Comparison of ENCODE assay signal across 23 mouse cellular contexts in the genomic region with DNA sequence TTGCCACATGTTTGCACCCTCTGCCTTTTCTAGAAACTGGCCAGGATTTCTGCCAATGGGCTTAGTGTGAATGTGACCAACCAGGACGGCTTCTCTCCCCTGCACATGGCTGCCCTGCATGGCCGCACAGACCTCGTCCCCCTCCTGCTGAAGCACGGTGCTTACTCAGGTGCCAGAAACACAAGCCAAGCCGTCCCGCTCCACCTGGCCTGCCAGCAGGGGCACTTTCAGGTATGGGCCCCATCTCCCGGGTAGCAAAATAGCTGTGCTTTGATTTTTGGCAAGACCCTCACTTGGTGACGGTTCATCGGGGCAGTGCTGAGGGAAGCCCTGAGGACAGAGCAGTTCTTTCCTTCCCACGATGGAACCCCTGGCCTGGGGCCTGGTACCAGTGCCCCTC. TPM values are rescaled to one million over a fixed set of nuclear protein-coding genes. Genes with fewer than 3 reads are reported as not detected.
DNase-seq lines count a peak whose midpoint lies in the region; ATAC-seq and TF ChIP-seq lines count a peak whose summit lies in the region.
"Had no signal": no experiment of that assay in that cellular context is flagged by ENCODE, and none has a peak within 500 bp of the region (broad histone marks: within the 10 kb centered on the region; RNA-seq: fewer than 3 reads in every experiment).

No protein-coding gene starts in this region.

- H3K36me3 ChIP-seq in embryonic facial prominence, embryonic 13.5 days = peaks cover 93% of the 10 kb centered on the region
- peaks cover 93% of the 10 kb centered on the region for H3K36me3 ChIP-seq in embryonic facial prominence, embryonic 10.5 days (replicated peaks)
- peaks cover 46% of the 10 kb centered on the region for H3K36me3 ChIP-seq in stomach, embryonic 15.5 days
- H3K36me3 ChIP-seq in stomach, postnatal 0 days (ENCODE audit: control insufficient read depth, insufficient read depth, low read length) = peaks cover 31% of the 10 kb centered on the region
- H3K36me3 ChIP-seq in hindbrain, embryonic 14.5 days (replicated peaks; ENCODE audit: control insufficient read depth, insufficient read depth) = peaks cover 71% of the 10 kb centered on the region
- peaks cover 60% of the 10 kb centered on the region for H3K36me3 ChIP-seq in intestine, postnatal 0 days (ENCODE audit: control insufficient read depth, insufficient read depth)

- TF ChIP-seq CTCF in stomach, postnatal 0 days (IDR thresholded peaks at IDR 0.05; ENCODE audit: low read depth) = no peak
- no peak for TF ChIP-seq CTCF in intestine, postnatal 0 days (IDR thresholded peaks at IDR 0.05; ENCODE audit: low read depth)

- TF ChIP-seq EP300 in stomach, postnatal 0 days (optimal IDR thresholded peaks at IDR 0.05) = no peak

- H3K4me2 ChIP-seq in embryonic facial prominence, embryonic 13.5 days = no peak overlapping the region
- no peak overlapping the region for H3K4me2 ChIP-seq in stomach, embryonic 15.5 days
- no peak overlapping the region for H3K4me2 ChIP-seq in stomach, postnatal 0 days (replicated peaks; ENCODE audit: low read depth)
- no peak overlapping the region for H3K4me2 ChIP-seq in hindbrain, embryonic 14.5 days (replicated peaks)
- no peak overlapping the region for H3K4me2 ChIP-seq in intestine, postnatal 0 days (replicated peaks; ENCODE audit: low read depth)
- H3K4me2 ChIP-seq: embryonic facial prominence, embryonic 12.5 days; forebrain, embryonic 12.5 days; hindbrain, embryonic 13.5 days; intestine, embryonic 15.5 days had no signal

- H3K27me3 ChIP-seq in embryonic facial prominence, embryonic 13.5 days = no peaks in the 10 kb centered on the region
- H3K27me3 ChIP-seq in embryonic facial prominence, embryonic 10.5 days (replicated peaks; ENCODE audit: low read depth, poor library complexity, severe bottlenecking) = no peaks in the 10 kb centered on the region
- H3K27me3 ChIP-seq in stomach, embryonic 15.5 days (replicated peaks) = no peaks in the 10 kb centered on the region
- H3K27me3 ChIP-seq in stomach, postnatal 0 days (ENCODE audit: control insufficient read depth, insufficient read depth, low read length) = no peaks in the 10 kb centered on the region
- H3K27me3 ChIP-seq in hindbrain, embryonic 14.5 days (ENCODE audit: control insufficient read depth, insufficient read depth, low read length) = no peaks in the 10 kb centered on the region
- H3K27me3 ChIP-seq in intestine, postnatal 0 days (replicated peaks; ENCODE audit: control insufficient read depth, insufficient read depth, low read length) = no peaks in the 10 kb centered on the region
- H3K27me3 ChIP-seq: CH12.LX; embryonic facial prominence, embryonic 12.5 days; forebrain, embryonic 12.5 days; hindbrain, embryonic 13.5 days; intestine, embryonic 15.5 days; Patski had no signal

- ATAC-seq in embryonic facial prominence, embryonic 13.5 days (ENCODE audit: insufficient number of reproducible peaks, insufficient read depth, low FRiP score, low TSS enrichment, low read depth) = no peak
- 0 out of 2 replicates have a peak, but pooled peaks have one; percentile 14 for ATAC-seq in stomach, embryonic 15.5 days (ENCODE audit: insufficient read depth, low FRiP score, low read depth)
- no peak for ATAC-seq in stomach, postnatal 0 days (ENCODE audit: low FRiP score, low TSS enrichment)
- ATAC-seq in hindbrain, embryonic 14.5 days (ENCODE audit: low FRiP score) = no peak
- ATAC-seq in intestine, postnatal 0 days = no peak
- ATAC-seq: activated CD4-positive, CD25-positive, alpha-beta regulatory T cell, adult 4 months; forebrain, embryonic 16.5 days; intestine, embryonic 15.5 days; Patski had no signal

- H3K27ac ChIP-seq in embryonic facial prominence, embryonic 13.5 days = no peak overlapping the region
- no peak overlapping the region for H3K27ac ChIP-seq in embryonic facial prominence, embryonic 10.5 days (replicated peaks)
- no peak overlapping the region for H3K27ac ChIP-seq in stomach, embryonic 15.5 days
- no peak overlapping the region for H3K27ac ChIP-seq in stomach, postnatal 0 days (replicated peaks)
- H3K27ac ChIP-seq in hindbrain, embryonic 14.5 days = no peak overlapping the region
- no peak overlapping the region for H3K27ac ChIP-seq in intestine, postnatal 0 days (ENCODE audit: low read depth, low read length)
- H3K27ac ChIP-seq: embryonic facial prominence, embryonic 12.5 days; forebrain, embryonic 12.5 days; heart, embryonic 10.5 days; hindbrain, embryonic 13.5 days; intestine, embryonic 15.5 days had no signal

- 89% methylated on average over 10 of the region's 10 CpGs for WGBS in embryonic facial prominence, embryonic 13.5 days
- WGBS in embryonic facial prominence, embryonic 10.5 days = 93% methylated on average over 10 of the region's 10 CpGs
- WGBS in stomach, embryonic 15.5 days = 91% methylated on average over 10 of the region's 10 CpGs
- WGBS in stomach, postnatal 0 days = 95% methylated on average over 10 of the region's 10 CpGs
- WGBS in hindbrain, embryonic 14.5 days = 93% methylated on average over 10 of the region's 10 CpGs
- WGBS in intestine, postnatal 0 days = 95% methylated on average over 10 of the region's 10 CpGs

- no peak overlapping the region for H3K4me3 ChIP-seq in embryonic facial prominence, embryonic 13.5 days
- no peak overlapping the region for H3K4me3 ChIP-seq in embryonic facial prominence, embryonic 10.5 days
- no peak overlapping the region for H3K4me3 ChIP-seq in stomach, embryonic 15.5 days (replicated peaks)
- no peak overlapping the region for H3K4me3 ChIP-seq in stomach, postnatal 0 days (ENCODE audit: low read depth, low read length)
- H3K4me3 ChIP-seq in hindbrain, embryonic 14.5 days (replicated peaks; ENCODE audit: low read length) = no peak overlapping the region
- no peak overlapping the region for H3K4me3 ChIP-seq in intestine, postnatal 0 days (ENCODE audit: low read depth, low read length)
- H3K4me3 ChIP-seq: embryonic facial prominence, embryonic 12.5 days; forebrain, embryonic 12.5 days; heart, embryonic 10.5 days; hindbrain, embryonic 13.5 days; intestine, embryonic 15.5 days had no signal

- no peaks in the 10 kb centered on the region for H3K4me1 ChIP-seq in embryonic facial prominence, embryonic 13.5 days
- no peaks in the 10 kb centered on the region for H3K4me1 ChIP-seq in embryonic facial prominence, embryonic 10.5 days
- H3K4me1 ChIP-seq in stomach, embryonic 15.5 days = no peaks in the 10 kb centered on the region
- no peaks in the 10 kb centered on the region for H3K4me1 ChIP-seq in stomach, postnatal 0 days (replicated peaks; ENCODE audit: control insufficient read depth, insufficient read depth)
- no peaks in the 10 kb centered on the region for H3K4me1 ChIP-seq in hindbrain, embryonic 14.5 days (replicated peaks; ENCODE audit: control insufficient read depth, insufficient read depth, low read length)
- no peaks in the 10 kb centered on the region for H3K4me1 ChIP-seq in intestine, postnatal 0 days (replicated peaks; ENCODE audit: control insufficient read depth, insufficient read depth, low read length)
- H3K4me1 ChIP-seq: embryonic facial prominence, embryonic 12.5 days; forebrain, embryonic 12.5 days; heart, embryonic 10.5 days; hindbrain, embryonic 13.5 days; intestine, embryonic 15.5 days had no signal

- H3K9me3 ChIP-seq in embryonic facial prominence, embryonic 13.5 days = no peaks in the 10 kb centered on the region
- H3K9me3 ChIP-seq in embryonic facial prominence, embryonic 10.5 days = no peaks in the 10 kb centered on the region
- H3K9me3 ChIP-seq in stomach, embryonic 15.5 days = no peaks in the 10 kb centered on the region
- H3K9me3 ChIP-seq in stomach, postnatal 0 days (ENCODE audit: control insufficient read depth, low read length) = no peaks in the 10 kb centered on the region
- H3K9me3 ChIP-seq in hindbrain, embryonic 14.5 days (ENCODE audit: control insufficient read depth, low read length) = no peaks in the 10 kb centered on the region
- H3K9me3 ChIP-seq in intestine, postnatal 0 days (ENCODE audit: control insufficient read depth) = no peaks in the 10 kb centered on the region
- H3K9me3 ChIP-seq: embryonic facial prominence, embryonic 12.5 days; forebrain, embryonic 12.5 days; heart, embryonic 10.5 days; hindbrain, embryonic 13.5 days; intestine, embryonic 15.5 days had no signal

- 0 out of 2 replicates have a peak overlapping the region, but pooled peaks have one; percentile 2 for H3K9ac ChIP-seq in embryonic facial prominence, embryonic 13.5 days
- H3K9ac ChIP-seq in stomach, embryonic 15.5 days = no peak overlapping the region
- no peak overlapping the region for H3K9ac ChIP-seq in stomach, postnatal 0 days (ENCODE audit: low read length)
- H3K9ac ChIP-seq in hindbrain, embryonic 14.5 days = no peak overlapping the region
- H3K9ac ChIP-seq in intestine, postnatal 0 days (ENCODE audit: low read depth, low read length) = no peak overlapping the region
- H3K9ac ChIP-seq: embryonic facial prominence, embryonic 12.5 days; forebrain, embryonic 12.5 days; hindbrain, embryonic 13.5 days; intestine, embryonic 15.5 days had no signal

- no peak for DNase-seq in embryonic facial prominence, embryonic 10.5 days (ENCODE audit: low spot score)
- no peak for DNase-seq in stomach, postnatal 0 days (ENCODE audit: low spot score)
- peak; percentile 34 for DNase-seq in cerebellum, adult 9-10 months
- DNase-seq in cerebellum, postnatal 36 days = peak; percentile 42 to 44
- DNase-seq in hindbrain, embryonic 14.5 days (ENCODE audit: low spot score) = no peak
- DNase-seq: adrenal gland, postnatal 25 days; embryo, embryonic 11 days; gastrocnemius, postnatal 10 days; heart, adult 18-20 months; heart, postnatal 10 days; kidney, adult 2 months had no signal

RNA-seq across cellular contexts. Expression of gene Pdcd5, which starts 19.9 kb away (rescaled TPM):
- 289 and 328 TPM in 2 replicates for polyA plus RNA-seq in embryonic facial prominence, embryonic 13.5 days (2015; fragmentation: Nextera tagmentation; extraction: Ambion mirVana)
- 313 and 320 TPM in 2 replicates for polyA plus RNA-seq in embryonic facial prominence, embryonic 10.5 days (2016; fragmentation: Nextera tagmentation; extraction: Ambion mirVana)
- 218 and 236 TPM in 2 replicates for polyA plus RNA-seq in stomach, embryonic 15.5 days (2015; fragmentation: Nextera tagmentation; extraction: Ambion mirVana)
- 190 and 196 TPM in 2 replicates for polyA plus RNA-seq in stomach, postnatal 0 days (2015; fragmentation: Nextera tagmentation; extraction: Ambion mirVana)
- polyA plus RNA-seq in hindbrain, embryonic 14.5 days (2014; fragmentation: Nextera tagmentation; extraction: Ambion mirVana) = 245 and 288 TPM in 2 replicates
- 168 and 169 TPM in 2 replicates for polyA plus RNA-seq in intestine, postnatal 0 days (2015; fragmentation: Nextera tagmentation; extraction: Ambion mirVana)

RNA-seq across cellular contexts. Expression of gene Ankrd27, which starts 41.3 kb away (rescaled TPM):
- polyA plus RNA-seq in embryonic facial prominence, embryonic 13.5 days (2015; fragmentation: Nextera tagmentation; extraction: Ambion mirVana) = 39.0 and 42.3 TPM in 2 replicates
- 44.1 TPM in 2 replicates for polyA plus RNA-seq in embryonic facial prominence, embryonic 10.5 days (2016; fragmentation: Nextera tagmentation; extraction: Ambion mirVana)
- 31.3 and 33.4 TPM in 2 replicates for polyA plus RNA-seq in stomach, embryonic 15.5 days (2015; fragmentation: Nextera tagmentation; extraction: Ambion mirVana)
- polyA plus RNA-seq in stomach, postnatal 0 days (2015; fragmentation: Nextera tagmentation; extraction: Ambion mirVana) = 17.0 and 17.3 TPM in 2 replicates
- polyA plus RNA-seq in hindbrain, embryonic 14.5 days (2014; fragmentation: Nextera tagmentation; extraction: Ambion mirVana) = 18.7 and 21.6 TPM in 2 replicates
- polyA plus RNA-seq in intestine, postnatal 0 days (2015; fragmentation: Nextera tagmentation; extraction: Ambion mirVana) = 10.0 and 11.1 TPM in 2 replicates

RNA-seq across cellular contexts. Expression of gene Rgs9bp, which starts 42.0 kb away (rescaled TPM):
- polyA plus RNA-seq in embryonic facial prominence, embryonic 13.5 days (2015; fragmentation: Nextera tagmentation; extraction: Ambion mirVana) = 0.26 and 0.28 TPM in 2 replicates
- 0.24 and 0.28 TPM in 2 replicates for polyA plus RNA-seq in embryonic facial prominence, embryonic 10.5 days (2016; fragmentation: Nextera tagmentation; extraction: Ambion mirVana)
- polyA plus RNA-seq in stomach, embryonic 15.5 days (2015; fragmentation: Nextera tagmentation; extraction: Ambion mirVana) = 0.08 and 0.14 TPM in 2 replicates
- polyA plus RNA-seq in stomach, postnatal 0 days (2015; fragmentation: Nextera tagmentation; extraction: Ambion mirVana) = 0.28 and 0.48 TPM in 2 replicates
- polyA plus RNA-seq in hindbrain, embryonic 14.5 days (2014; fragmentation: Nextera tagmentation; extraction: Ambion mirVana) = 0.04 and 0.17 TPM in 2 replicates
- polyA plus RNA-seq in intestine, postnatal 0 days (2015; fragmentation: Nextera tagmentation; extraction: Ambion mirVana) = 0.03 TPM in 2 replicates

Comparison
In these comparisons a context has a peak if more than half of its experiments do, and no peak if none do; other contexts are left out.
1. DNase-seq: peak in cerebellum, adult 9-10 months (single experiment) and cerebellum, postnatal 36 days (2 of 2); none in embryonic facial prominence, embryonic 10.5 days (single experiment), stomach, postnatal 0 days (single experiment) and hindbrain, embryonic 14.5 days (single experiment).